Mouse (Mus musculus) lung, embryonic 15.5 days (tissue): ENCODE measurements around the gene Katnb1. TPM values are rescaled to one million over a fixed set of nuclear protein-coding genes. Genes with fewer than 3 reads are reported as not detected.

Experiments used
- ATAC-seq: fragments of 200-750 bp; cut with Nextera tagmentation; 2 replicates; pipeline ENCODE4 v1.8.0; 2017; ENCODE audit warnings: moderate number of reproducible peaks, borderline replicate concordance; ENCODE audit not compliant: low FRiP score, low TSS enrichment; ENCODE audit errors: extremely low read depth
- H3K27ac ChIP-seq: fragments of 300-500 bp; sonication (generic); 2 replicates; pipeline ENCODE4 v1.5.1; 2015; ENCODE audit warnings: moderate library complexity, mild to moderate bottlenecking, inconsistent platforms
- H3K27me3 ChIP-seq: fragments of 300-500 bp; sonication (generic); 2 replicates; pipeline ENCODE4 v1.6.1; 2015; ENCODE audit warnings: inconsistent platforms
- H3K36me3 ChIP-seq: fragments of 300-500 bp; sonication (generic); 2 replicates; pipeline ENCODE4 v1.6.1; 2015; ENCODE audit warnings: inconsistent platforms
- H3K4me1 ChIP-seq: fragments of 300-500 bp; sonication (generic); 2 replicates; pipeline ENCODE4 v1.6.1; 2015; ENCODE audit warnings: inconsistent platforms
- H3K4me2 ChIP-seq: fragments of 300-500 bp; sonication (generic); 2 replicates; pipeline ENCODE4 v1.6.1; 2015; ENCODE audit warnings: inconsistent platforms, mild to moderate bottlenecking, moderate library complexity
- H3K4me3 ChIP-seq: fragments of 300-500 bp; sonication (generic); 2 replicates; pipeline ENCODE4 v1.5.1; 2015; ENCODE audit warnings: mild to moderate bottlenecking, inconsistent platforms
- H3K9ac ChIP-seq: fragments of 300-500 bp; sonication (generic); 2 replicates; pipeline ENCODE4 v1.6.1; 2015; ENCODE audit warnings: inconsistent platforms
- H3K9me3 ChIP-seq: fragments of 300-500 bp; sonication (generic); 2 replicates; pipeline ENCODE4 v1.6.1; 2016; ENCODE audit warnings: inconsistent platforms
- WGBS: fragments of 180-500 bp; shearing (Covaris S2); methylation state at CpG from one replicate; pipeline ENCODE4 v1.1.7; 2015; 5-methylcytosine and 5-hydroxymethylcytosine counted together
- polyA plus RNA-seq: library from polyadenylated mRNA; unstranded; fragments of >200 nt; fragmentation: Nextera tagmentation; extraction: Ambion mirVana; gene quantifications from 2 replicates; pipeline ENCODE4 v1.2.1, GENCODE M21; 2015

Gene Katnb1
- polyA plus RNA-seq, 1 experiment from 2014 or later, result 19.4 TPM

GRCm38 (mm10) chr8:95093574-95093973 is 12.6 kb downstream of the Katnb1 start:
- no peak overlapping the region for H3K9ac ChIP-seq

GRCm38 (mm10) chr8:95099009-95099408 is 18.0 kb downstream of the Katnb1 start:
- H3K9me3 ChIP-seq, result no peaks in the 10 kb centered on the region
- no peak overlapping the region for H3K27ac ChIP-seq
- WGBS, result 21% methylated on average over 5 of the region's 5 CpGs
- H3K4me1 ChIP-seq, result no peaks in the 10 kb centered on the region
- no peaks in the 10 kb centered on the region for H3K27me3 ChIP-seq
- no peak overlapping the region for H3K4me2 ChIP-seq
- no peak overlapping the region for H3K4me3 ChIP-seq
- H3K9ac ChIP-seq, result no peak overlapping the region
- H3K36me3 ChIP-seq, result peaks cover 42% of the 10 kb centered on the region
- no peak for ATAC-seq

More at GRCm38 (mm10) chr8:95093574-95093973, 12.6 kb downstream of the Katnb1 start:
- ATAC-seq, result no peak
- no peak overlapping the region for H3K4me2 ChIP-seq
- H3K9me3 ChIP-seq, result no peaks in the 10 kb centered on the region
- no peak overlapping the region for H3K27ac ChIP-seq
- no peak overlapping the region for H3K4me3 ChIP-seq
- 86% methylated on average over 4 of the region's 4 CpGs for WGBS
- H3K27me3 ChIP-seq, result no peaks in the 10 kb centered on the region
- no peaks in the 10 kb centered on the region for H3K4me1 ChIP-seq
- H3K36me3 ChIP-seq, result peaks cover 26% of the 10 kb centered on the region; the same call in 1 of the 2 replicates

- H3K27ac ChIP-seq, result no peak overlapping the region
- no peaks in the 10 kb centered on the region for H3K4me1 ChIP-seq
- H3K4me3 ChIP-seq, result no peak overlapping the region
- H3K36me3 ChIP-seq, result peaks cover 48% of the 10 kb centered on the region
- no peak overlapping the region for H3K9ac ChIP-seq
- no peaks in the 10 kb centered on the region for H3K9me3 ChIP-seq
- WGBS, result 61% methylated on average over 4 of the region's 4 CpGs
- no peak overlapping the region for H3K4me2 ChIP-seq
- H3K27me3 ChIP-seq, result no peaks in the 10 kb centered on the region
- ATAC-seq, result no peak
These were observed 21.0 kb downstream of the Katnb1 start for GRCm38 (mm10) chr8:95101972-95102371.

DNA sequence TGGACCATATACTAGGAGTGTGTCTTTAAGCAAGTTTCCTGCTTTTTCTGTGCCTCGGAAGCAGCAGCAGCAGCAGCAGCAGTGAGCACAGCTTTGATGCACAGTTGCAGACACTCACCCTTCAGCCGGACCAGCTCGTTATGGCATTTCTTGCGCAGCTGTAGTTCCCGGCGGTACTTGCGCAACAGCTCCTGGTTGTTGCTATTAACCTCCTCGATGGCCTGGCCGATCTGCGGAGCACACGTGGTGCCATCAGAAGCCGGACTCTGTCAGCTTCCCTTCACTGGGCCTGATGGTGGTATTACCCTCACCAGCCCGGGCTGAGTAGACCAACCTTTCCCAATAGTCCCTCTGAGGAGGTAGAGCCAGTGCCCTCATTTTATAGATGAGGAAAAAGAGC is 26.3 kb downstream of the Katnb1 start:
- no peak for ATAC-seq
- no peaks in the 10 kb centered on the region for H3K4me1 ChIP-seq
- H3K9ac ChIP-seq, result no peak overlapping the region
- no peaks in the 10 kb centered on the region for H3K9me3 ChIP-seq
- WGBS, result 82% methylated on average over 13 of the region's 13 CpGs
- H3K27ac ChIP-seq, result no peak overlapping the region
- no peaks in the 10 kb centered on the region for H3K27me3 ChIP-seq
- H3K36me3 ChIP-seq, result peaks cover 35% of the 10 kb centered on the region
- no peak overlapping the region for H3K4me2 ChIP-seq
- H3K4me3 ChIP-seq, result no peak overlapping the region

DNA sequence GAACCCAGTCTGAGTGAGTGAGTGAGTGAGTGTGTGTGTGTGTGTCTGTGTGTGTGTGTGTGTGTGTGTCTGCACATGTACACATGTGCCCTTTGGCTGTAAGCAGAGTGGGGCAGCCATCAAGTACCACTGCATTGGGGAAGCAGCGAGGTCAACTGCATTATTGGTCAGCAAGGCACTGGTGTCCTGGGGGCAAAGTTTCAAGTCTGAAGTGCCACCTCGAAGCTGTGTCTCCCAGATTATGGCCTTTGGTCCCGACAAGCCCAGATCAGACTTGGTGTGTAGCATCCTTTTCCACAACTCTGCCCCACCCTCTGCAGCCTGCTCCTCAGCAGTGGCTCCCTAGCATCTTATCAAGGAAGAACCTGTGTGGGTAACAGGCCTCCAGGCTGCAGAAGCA is 31.6 kb downstream of the Katnb1 start:
- ATAC-seq, result no peak

DNA sequence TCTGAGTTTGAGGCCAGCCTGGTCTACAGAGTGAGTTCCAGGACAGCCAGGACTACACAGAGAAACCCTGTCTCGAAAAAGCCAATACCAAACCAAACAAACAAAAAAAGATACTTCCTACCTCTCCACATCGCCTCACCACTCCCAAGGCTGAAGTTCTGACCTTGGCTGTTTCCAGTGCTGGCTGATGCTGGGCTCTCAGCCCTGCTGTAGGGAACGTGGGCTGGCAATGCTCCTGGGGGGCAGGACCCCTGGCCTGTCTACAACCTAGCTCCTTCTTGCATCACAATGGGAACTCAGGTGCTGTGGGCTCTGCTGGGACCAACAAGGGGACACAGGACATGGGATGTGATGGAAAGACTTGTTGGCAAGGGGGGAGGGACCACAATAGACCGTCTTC is 32.1 kb downstream of the Katnb1 start:
- H3K27me3 ChIP-seq, result no peaks in the 10 kb centered on the region
- H3K4me2 ChIP-seq, result no peak overlapping the region
- no peaks in the 10 kb centered on the region for H3K9me3 ChIP-seq
- H3K36me3 ChIP-seq, result peaks cover 14% of the 10 kb centered on the region; the same call in 1 of the 2 replicates
- 53% methylated on average over 4 of the region's 4 CpGs for whole genome bisulfite sequencing
- no peak overlapping the region for H3K4me3 ChIP-seq
- ATAC-seq, result no peak
- no peak overlapping the region for H3K27ac ChIP-seq
- no peak overlapping the region for H3K9ac ChIP-seq
- no peaks in the 10 kb centered on the region for H3K4me1 ChIP-seq

More for the DNA sequence above, 31.6 kb downstream of the Katnb1 start:
- no peak overlapping the region for H3K4me3 ChIP-seq
- H3K9me3 ChIP-seq, result no peaks in the 10 kb centered on the region
- H3K9ac ChIP-seq, result no peak overlapping the region
- WGBS, result 89% methylated on average over 3 of the region's 3 CpGs
- H3K36me3 ChIP-seq, result peaks cover 20% of the 10 kb centered on the region; the same call in 1 of the 2 replicates
- H3K4me2 ChIP-seq, result no peak overlapping the region
- no peak overlapping the region for H3K27ac ChIP-seq
- no peaks in the 10 kb centered on the region for H3K4me1 ChIP-seq
- H3K27me3 ChIP-seq, result no peaks in the 10 kb centered on the region

GRCm38 (mm10) chr8:95113750-95114149 is 32.8 kb downstream of the Katnb1 start:
- H3K4me2 ChIP-seq, result no peak overlapping the region
- H3K36me3 ChIP-seq, result peaks cover 11% of the 10 kb centered on the region; the same call in 1 of the 2 replicates
- H3K27me3 ChIP-seq, result no peaks in the 10 kb centered on the region
- no peak overlapping the region for H3K4me3 ChIP-seq
- WGBS, result 66% methylated on average over 3 of the region's 3 CpGs
- ATAC-seq, result no peak
- no peaks in the 10 kb centered on the region for H3K9me3 ChIP-seq
- H3K9ac ChIP-seq, result no peak overlapping the region
- H3K27ac ChIP-seq, result no peak overlapping the region
- no peaks in the 10 kb centered on the region for H3K4me1 ChIP-seq

- no peaks in the 10 kb centered on the region for H3K9me3 ChIP-seq
- H3K9ac ChIP-seq, result no peak overlapping the region
- no peak overlapping the region for H3K27ac ChIP-seq
- peaks cover 11% of the 10 kb centered on the region; the same call in 1 of the 2 replicates for H3K36me3 ChIP-seq
- ATAC-seq, result no peak
- H3K4me3 ChIP-seq, result no peak overlapping the region
- no peak overlapping the region for H3K4me2 ChIP-seq
- no peaks in the 10 kb centered on the region for H3K27me3 ChIP-seq
- WGBS, result 89% methylated on average over 5 of the region's 5 CpGs
- H3K4me1 ChIP-seq, result no peaks in the 10 kb centered on the region
These were observed 42.5 kb downstream of the Katnb1 start for GRCm38 (mm10) chr8:95123455-95123854.

DNA sequence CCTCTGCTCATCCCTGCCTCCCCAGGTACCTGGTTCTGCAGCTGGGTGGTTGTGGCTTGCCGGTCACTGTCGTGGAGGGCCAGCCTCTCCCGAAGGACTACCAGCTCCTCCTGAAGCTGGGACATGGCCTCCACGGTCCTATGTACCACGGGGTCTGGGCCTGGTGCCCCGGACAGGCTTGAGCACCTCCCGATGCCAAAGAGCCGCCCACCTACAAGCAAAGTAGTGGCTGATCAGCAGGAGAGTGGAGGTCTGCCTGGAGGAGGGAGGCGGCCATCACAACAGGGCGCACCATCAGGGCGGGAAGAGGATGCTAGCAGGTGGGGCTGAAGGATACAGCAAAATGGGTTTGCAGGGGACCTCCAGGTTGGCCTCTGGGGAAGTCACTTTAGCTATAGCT is 45.5 kb downstream of the Katnb1 start:
- H3K36me3 ChIP-seq, result peaks cover 12% of the 10 kb centered on the region; the same call in 1 of the 2 replicates
- H3K4me2 ChIP-seq, result no peak overlapping the region
- no peak overlapping the region for H3K4me3 ChIP-seq
- no peak for ATAC-seq
- WGBS, result 87% methylated on average over 11 of the region's 11 CpGs
- no peak overlapping the region for H3K27ac ChIP-seq
- H3K27me3 ChIP-seq, result no peaks in the 10 kb centered on the region
- no peaks in the 10 kb centered on the region for H3K9me3 ChIP-seq
- no peak overlapping the region for H3K9ac ChIP-seq
- peaks cover 3% of the 10 kb centered on the region; the same call in 1 of the 2 replicates for H3K4me1 ChIP-seq

DNA sequence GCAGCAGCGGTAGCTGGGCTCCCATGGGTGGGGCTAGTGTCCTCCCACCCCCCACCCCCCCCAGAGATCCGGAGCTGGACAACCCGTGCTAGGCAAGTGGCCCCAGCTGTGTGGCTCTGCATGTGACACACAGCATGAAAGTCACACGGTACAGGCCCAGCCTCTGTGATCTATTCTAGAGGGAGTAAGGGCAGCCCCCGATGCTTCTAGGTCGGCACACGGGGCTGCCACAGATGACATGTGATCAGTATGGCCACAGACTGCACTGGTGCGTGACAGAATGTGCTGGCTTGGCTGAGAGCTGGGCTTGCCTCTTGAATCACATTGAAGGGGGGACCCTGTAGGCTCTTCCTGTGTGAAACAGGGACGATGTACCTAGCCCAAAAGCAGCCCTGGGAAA is 46.7 kb downstream of the Katnb1 start:
- Histone ChIP-seq H3K27me3 (no peaks in the 10 kb centered on the region), H3K4me1 (peaks cover 5% of the 10 kb centered on the region; the same call in 1 of the 2 replicates), H3K27ac (no peak overlapping the region), H3K4me2 (no peak overlapping the region), H3K9ac (no peak overlapping the region), H3K36me3 (peaks cover 20% of the 10 kb centered on the region; the same call in 1 of the 2 replicates), H3K4me3 (no peak overlapping the region), H3K9me3 (no peaks in the 10 kb centered on the region)
- 66% methylated on average over 9 of the region's 9 CpGs for WGBS
- no peak for ATAC-seq

GRCm38 (mm10) chr8:95128750-95129260 is 47.8 kb downstream of the Katnb1 start:
- no peak for ATAC-seq
- Histone ChIP-seq H3K27ac (no peak overlapping the region), H3K27me3 (no peaks in the 10 kb centered on the region), H3K9me3 (no peaks in the 10 kb centered on the region), H3K36me3 (peaks cover 21% of the 10 kb centered on the region; the same call in 1 of the 2 replicates), H3K4me2 (no peak overlapping the region), H3K4me1 (peaks cover 5% of the 10 kb centered on the region; the same call in 1 of the 2 replicates), H3K4me3 (no peak overlapping the region), H3K9ac (no peak overlapping the region)
- 87% methylated on average over 11 of the region's 11 CpGs for WGBS

DNA sequence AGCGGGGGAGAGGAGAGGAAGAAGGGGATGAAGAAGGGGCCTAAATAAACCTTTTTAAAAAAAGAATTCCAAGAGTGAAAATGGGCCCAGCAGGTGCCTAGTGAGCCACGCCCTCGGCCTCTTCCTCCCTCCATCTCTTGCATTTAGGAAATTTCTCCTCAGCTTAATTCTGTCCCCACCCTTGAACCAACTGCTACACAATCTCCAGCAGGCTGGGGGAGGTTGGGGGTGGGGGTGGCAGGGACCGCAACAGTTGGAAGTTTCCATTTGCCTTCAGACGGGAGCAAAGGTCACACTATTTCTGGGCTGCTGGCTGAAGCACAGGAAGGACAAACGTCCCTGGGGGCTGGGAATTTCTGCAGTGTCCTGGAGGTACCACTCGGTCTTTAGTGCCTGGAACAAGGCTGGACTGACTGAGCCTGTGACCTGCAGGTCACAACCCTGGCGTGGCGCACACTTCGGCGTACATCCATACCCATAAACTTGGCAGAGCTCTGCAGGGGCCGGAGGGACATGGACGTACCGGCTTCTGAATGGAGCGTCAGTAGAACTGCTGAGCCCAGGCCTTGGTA is 50.1 kb downstream of the Katnb1 start:
- Histone ChIP-seq H3K4me1 (peaks cover 5% of the 10 kb centered on the region; the same call in 1 of the 2 replicates), H3K4me3 (no peak overlapping the region), H3K4me2 (no peak overlapping the region), H3K36me3 (peaks cover 22% of the 10 kb centered on the region; the same call in 1 of the 2 replicates), H3K27ac (no peak overlapping the region), H3K9ac (no peak overlapping the region), H3K27me3 (no peaks in the 10 kb centered on the region), H3K9me3 (no peaks in the 10 kb centered on the region)
- WGBS, result 58% methylated on average over 15 of the region's 15 CpGs
- no peak; the same call in 1 of the 2 replicates for ATAC-seq
